Mouse (Mus musculus): ENCODE measurements around the gene Lpp.

- TF ChIP-seq POLR2A (IDR thresholded peaks at IDR 0.05; ENCODE audit: low read depth, low read length) (no peak), CTCF (IDR thresholded peaks at IDR 0.05; ENCODE audit: borderline replicate concordance, insufficient read depth, low read length) (no peak)
Observed at GRCm38 (mm10) chr16:24559811-24560210, 166.5 kb downstream of the Lpp start.
